Mouse (Mus musculus) CH12.LX (cell line): ENCODE measurements around the gene Vstm5.

Experiments used
- CTCF ChIP-seq, 2 experiments: IDR thresholded peaks in 1 of 2; conservative IDR thresholded peaks in 1 of 2; 2 replicates each; pipeline ENCODE4 v1.5.1; 2011 to 2012; ENCODE audit warnings: low read depth in 2 of 2, low read length in 2 of 2, improper control_type of control experiment in 1 of 2, inconsistent platforms in 1 of 2, mild to moderate bottlenecking in 1 of 2, moderate library complexity in 1 of 2
- E2F4 ChIP-seq: IDR thresholded peaks from 2 replicates; pipeline ENCODE4 v1.6.1; 2011; ENCODE audit warnings: low read depth, low read length, improper control_type of control experiment; ENCODE audit not compliant: insufficient replicate concordance
- EP300 ChIP-seq: IDR thresholded peaks from 2 replicates; pipeline ENCODE4 v1.6.1; 2011; ENCODE audit warnings: low read length, improper control_type of control experiment
- JUN ChIP-seq: IDR thresholded peaks from 2 replicates; pipeline ENCODE4 v1.6.1; 2011; ENCODE audit warnings: low read depth, mild to moderate bottlenecking, low read length, improper control_type of control experiment, moderate library complexity; ENCODE audit not compliant: insufficient read depth
- KAT2A ChIP-seq: IDR thresholded peaks from 2 replicates; pipeline ENCODE4 v1.6.1; 2012; ENCODE audit warnings: low read length, improper control_type of control experiment, inconsistent platforms; ENCODE audit not compliant: insufficient replicate concordance
- MAFK ChIP-seq: IDR thresholded peaks from 2 replicates; pipeline ENCODE4 v1.6.1; 2011; ENCODE audit warnings: low read length, improper control_type of control experiment; ENCODE audit not compliant: insufficient replicate concordance
- MAX ChIP-seq: IDR thresholded peaks from 2 replicates; pipeline ENCODE4 v1.6.1; 2011; ENCODE audit warnings: low read length, improper control_type of control experiment
- MYC ChIP-seq: IDR thresholded peaks from 2 replicates; pipeline ENCODE4 v1.6.1; 2011; ENCODE audit warnings: low read depth, mild to moderate bottlenecking, improper control_type of control experiment, low read length
- POLR2A ChIP-seq: IDR thresholded peaks from 2 replicates; pipeline ENCODE4 v1.6.1; 2011; ENCODE audit warnings: low read depth, mild to moderate bottlenecking, improper control_type of control experiment, low read length
- TBP ChIP-seq: conservative IDR thresholded peaks from 2 replicates; pipeline ENCODE4 v1.6.1; 2011; ENCODE audit warnings: low read depth, low read length, improper control_type of control experiment
- ZNF384 ChIP-seq: IDR thresholded peaks from 2 replicates; pipeline ENCODE4 v1.6.1; 2012; ENCODE audit warnings: low read depth, low read length, improper control_type of control experiment, inconsistent platforms

DNA sequence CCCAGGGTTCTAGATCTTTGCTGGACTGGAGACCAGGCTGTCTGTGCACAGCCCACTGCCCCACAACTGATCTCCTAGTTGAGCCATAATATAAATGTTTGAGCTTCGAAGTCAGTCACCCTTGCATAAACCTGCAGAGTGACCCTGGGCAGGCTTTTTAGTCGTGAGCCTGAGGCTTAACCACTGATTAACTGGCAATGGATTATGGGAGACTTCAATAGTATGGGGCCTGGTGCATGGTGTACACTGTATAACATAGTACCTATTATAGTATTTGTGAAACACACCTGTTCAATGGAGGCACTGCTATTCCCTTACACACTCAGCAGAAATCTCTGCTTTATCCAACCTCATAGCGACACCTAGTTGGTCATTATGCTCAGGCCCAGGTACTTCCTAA, 17.4 kb downstream of the Vstm5 start:
- TF ChIP-seq MAFK, result no peak
- no peak for TF ChIP-seq CTCF (conservative IDR thresholded peaks at IDR 0.05 in 1 of 2, IDR thresholded peaks at IDR 0.05 in 1 of 2; ENCODE audit: low read depth in 2 of 2, low read length in 2 of 2)
- no peak for TF ChIP-seq MYC
- no peak for TF ChIP-seq EP300
- TF ChIP-seq TBP, result no peak
- no peak for TF ChIP-seq POLR2A
- TF ChIP-seq MAX, result no peak
- TF ChIP-seq E2F4, result no peak
- no peak for TF ChIP-seq JUN
- no peak for TF ChIP-seq ZNF384
- TF ChIP-seq KAT2A, result no peak
